Mouse (Mus musculus) limb, embryonic 11.5 days (tissue): ENCODE results near the gene Polr2h. TPM values are rescaled to one million over a fixed set of nuclear protein-coding genes. Genes with fewer than 3 reads are reported as not detected.

Experiments
- ATAC-seq: fragments of 200-750 bp; cut with Nextera tagmentation; 2 replicates; pipeline ENCODE4 v1.8.0; 2017; ENCODE audit warnings: low read depth; ENCODE audit not compliant: insufficient number of reproducible peaks, low FRiP score, low TSS enrichment
- DNase-seq: peaks from one replicate; pipeline ENCODE4 v3.0.0-alpha.2; 2015; ENCODE audit warnings: low spot score
- H3K27ac ChIP-seq: fragments of 300-500 bp; sonication (generic); replicated peaks from 2 replicates; pipeline ENCODE4 v1.5.1; 2014; ENCODE audit warnings: low read depth, mild to moderate bottlenecking, low read length
- H3K27me3 ChIP-seq: fragments of 300-500 bp; sonication (generic); 2 replicates; pipeline ENCODE4 v1.6.1; 2014; ENCODE audit warnings: mild to moderate bottlenecking, low read length, mixed read lengths; ENCODE audit not compliant: control insufficient read depth, insufficient read depth
- H3K36me3 ChIP-seq: fragments of 300-500 bp; sonication (generic); 2 replicates; pipeline ENCODE4 v1.6.1; 2014; ENCODE audit warnings: mild to moderate bottlenecking, low read length, moderate library complexity, mixed read lengths; ENCODE audit not compliant: control insufficient read depth, insufficient read depth
- H3K4me1 ChIP-seq: fragments of 300-500 bp; sonication (generic); 2 replicates; pipeline ENCODE4 v1.6.1; 2014; ENCODE audit warnings: low read length, mixed read lengths; ENCODE audit not compliant: control insufficient read depth, insufficient read depth
- H3K4me2 ChIP-seq: fragments of 300-500 bp; sonication (generic); 2 replicates; pipeline ENCODE4 v1.6.1; 2014; ENCODE audit warnings: low read depth, mild to moderate bottlenecking, moderate library complexity; ENCODE audit not compliant: severe bottlenecking
- H3K4me3 ChIP-seq: fragments of 300-500 bp; sonication (generic); 2 replicates; pipeline ENCODE4 v1.5.1; 2014; ENCODE audit warnings: low read depth, low read length
- H3K9ac ChIP-seq: fragments of 300-500 bp; sonication (generic); 2 replicates; pipeline ENCODE4 v1.6.1; 2014; ENCODE audit warnings: mild to moderate bottlenecking, low read length
- H3K9me3 ChIP-seq: fragments of 300-500 bp; sonication (generic); 2 replicates; pipeline ENCODE4 v1.6.1; 2016; ENCODE audit warnings: low read length; ENCODE audit not compliant: control insufficient read depth
- WGBS: fragments of 180-500 bp; shearing (Covaris S2); extraction: QIAGEN DNeasy Blood & Tissue Kit; methylation state at CpG from one replicate; pipeline ENCODE4 v1.1.7; 2014; 5-methylcytosine and 5-hydroxymethylcytosine counted together
- polyA plus RNA-seq: library from polyadenylated mRNA; unstranded; fragments of >200 nt; fragmentation: Nextera tagmentation; extraction: Ambion mirVana; gene quantifications from 2 replicates; pipeline ENCODE4 v1.2.1, GENCODE M21; 2014

Gene Polr2h
- polyA plus RNA-seq, 1 experiment from 2014 or later, result 140 TPM

- Histone ChIP-seq H3K27ac (no peak overlapping the region), H3K9ac (peak overlapping the region; percentile 55), H3K27me3 (no peaks in the 10 kb centered on the region), H3K4me1 (peaks cover 29% of the 10 kb centered on the region), H3K4me3 (peak overlapping the region; percentile 35), H3K4me2 (peak overlapping the region; percentile 80), H3K36me3 (peaks cover 3% of the 10 kb centered on the region), H3K9me3 (no peaks in the 10 kb centered on the region)
- peak; percentile 74 for DNase-seq
- 2% methylated on average over 44 of the region's 46 CpGs for WGBS
- peak; percentile 31; the same call in 1 of the 2 replicates for ATAC-seq
Observed at GRCm38 (mm10) chr16:20695622-20696323, 21.7 kb upstream of the Polr2h start.

GRCm38 (mm10) chr16:20699266-20699665, 18.2 kb upstream of the Polr2h start:
- ATAC-seq (no peak), DNase-seq (no peak)
- Histone ChIP-seq H3K9me3 (no peaks in the 10 kb centered on the region), H3K27me3 (no peaks in the 10 kb centered on the region), H3K36me3 (no peaks in the 10 kb centered on the region; the same call in 1 of the 2 replicates), H3K4me1 (peaks cover 36% of the 10 kb centered on the region), H3K9ac (no peak overlapping the region), H3K4me2 (no peak overlapping the region), H3K4me3 (no peak overlapping the region), H3K27ac (no peak overlapping the region)
- 81% methylated on average over 5 of the region's 5 CpGs for WGBS

GRCm38 (mm10) chr16:20700036-20700435, 17.4 kb upstream of the Polr2h start:
- H3K36me3 ChIP-seq, result no peaks in the 10 kb centered on the region; the same call in 1 of the 2 replicates
- H3K27ac ChIP-seq, result peak overlapping the region; percentile 65; the same call in 1 of the 2 replicates
- H3K27me3 ChIP-seq, result no peaks in the 10 kb centered on the region
- no peak for ATAC-seq
- 24% methylated on average over 5 of the region's 5 CpGs for WGBS
- no peaks in the 10 kb centered on the region for H3K9me3 ChIP-seq
- H3K9ac ChIP-seq, result 0 out of 2 replicates have a peak overlapping the region, but pooled peaks have one; percentile 17
- peak; percentile 47 for DNase-seq
- no peak overlapping the region for H3K4me2 ChIP-seq
- H3K4me3 ChIP-seq, result 0 out of 2 replicates have a peak overlapping the region, but pooled peaks have one; percentile 5
- peaks cover 36% of the 10 kb centered on the region for H3K4me1 ChIP-seq

GRCm38 (mm10) chr16:20701316-20701715, 16.1 kb upstream of the Polr2h start:
- no peaks in the 10 kb centered on the region for H3K9me3 ChIP-seq
- no peak overlapping the region for H3K4me3 ChIP-seq
- H3K27ac ChIP-seq, result peak overlapping the region; percentile 58; the same call in 1 of the 2 replicates
- H3K9ac ChIP-seq, result peak overlapping the region; percentile 23
- DNase-seq (no peak), ATAC-seq (peak; percentile 29; the same call in 1 of the 2 replicates)
- no peaks in the 10 kb centered on the region; the same call in 1 of the 2 replicates for H3K36me3 ChIP-seq
- no peaks in the 10 kb centered on the region for H3K27me3 ChIP-seq
- WGBS, result 46% methylated on average over 7 of the region's 7 CpGs
- H3K4me1 ChIP-seq, result peaks cover 25% of the 10 kb centered on the region
- H3K4me2 ChIP-seq, result no peak overlapping the region

GRCm38 (mm10) chr16:20701729-20702521, 15.5 kb upstream of the Polr2h start:
- Histone ChIP-seq H3K9ac (peak overlapping the region; percentile 23), H3K27ac (peak overlapping the region; percentile 58; the same call in 1 of the 2 replicates), H3K4me3 (no peak overlapping the region), H3K9me3 (no peaks in the 10 kb centered on the region), H3K4me1 (peaks cover 23% of the 10 kb centered on the region), H3K4me2 (no peak overlapping the region; the same call in 1 of the 2 replicates), H3K36me3 (no peaks in the 10 kb centered on the region; the same call in 1 of the 2 replicates), H3K27me3 (no peaks in the 10 kb centered on the region)
- ATAC-seq (peak; percentile 31), DNase-seq (peak; percentile 48)
- 20% methylated on average over 12 of the region's 12 CpGs for WGBS

GRCm38 (mm10) chr16:20702522-20702893, 15.0 kb upstream of the Polr2h start:
- peak; percentile 36; the same call in 1 of the 2 replicates for ATAC-seq
- Histone ChIP-seq H3K36me3 (no peaks in the 10 kb centered on the region; the same call in none of the 2 replicates), H3K4me1 (peaks cover 23% of the 10 kb centered on the region), H3K9me3 (no peaks in the 10 kb centered on the region), H3K4me2 (no peak overlapping the region), H3K27me3 (no peaks in the 10 kb centered on the region), H3K9ac (no peak overlapping the region), H3K4me3 (no peak overlapping the region), H3K27ac (peak overlapping the region; percentile 2; the same call in 1 of the 2 replicates)
- 13% methylated on average over 8 of the region's 8 CpGs for WGBS
- peak; percentile 80 for DNase-seq

- DNase-seq, result no peak
- H3K27me3 ChIP-seq, result no peaks in the 10 kb centered on the region
- no peak overlapping the region for H3K27ac ChIP-seq
- no peaks in the 10 kb centered on the region; the same call in none of the 2 replicates for H3K36me3 ChIP-seq
- no peak overlapping the region for H3K4me3 ChIP-seq
- no peak overlapping the region for H3K9ac ChIP-seq
- H3K4me1 ChIP-seq, result peaks cover 23% of the 10 kb centered on the region
- no peak overlapping the region for H3K4me2 ChIP-seq
- no peaks in the 10 kb centered on the region for H3K9me3 ChIP-seq
- WGBS, result 95% methylated on average over 10 of the region's 10 CpGs
- ATAC-seq, result no peak
Observed at GRCm38 (mm10) chr16:20703071-20703470, 14.4 kb upstream of the Polr2h start.

- peaks cover 23% of the 10 kb centered on the region for H3K4me1 ChIP-seq
Observed at GRCm38 (mm10) chr16:20703699-20704400, 13.6 kb upstream of the Polr2h start.

More at GRCm38 (mm10) chr16:20703699-20704400, 13.6 kb upstream of the Polr2h start:
- 89% methylated on average over 6 of the region's 6 CpGs for WGBS
- Histone ChIP-seq H3K9me3 (no peaks in the 10 kb centered on the region), H3K36me3 (peaks cover 2% of the 10 kb centered on the region), H3K4me2 (no peak overlapping the region), H3K27ac (no peak overlapping the region), H3K4me3 (no peak overlapping the region), H3K9ac (no peak overlapping the region), H3K27me3 (no peaks in the 10 kb centered on the region)
- ATAC-seq (no peak), DNase-seq (no peak)
